Mouse (Mus musculus): ENCODE data around the gene Trappc10.

DNA sequence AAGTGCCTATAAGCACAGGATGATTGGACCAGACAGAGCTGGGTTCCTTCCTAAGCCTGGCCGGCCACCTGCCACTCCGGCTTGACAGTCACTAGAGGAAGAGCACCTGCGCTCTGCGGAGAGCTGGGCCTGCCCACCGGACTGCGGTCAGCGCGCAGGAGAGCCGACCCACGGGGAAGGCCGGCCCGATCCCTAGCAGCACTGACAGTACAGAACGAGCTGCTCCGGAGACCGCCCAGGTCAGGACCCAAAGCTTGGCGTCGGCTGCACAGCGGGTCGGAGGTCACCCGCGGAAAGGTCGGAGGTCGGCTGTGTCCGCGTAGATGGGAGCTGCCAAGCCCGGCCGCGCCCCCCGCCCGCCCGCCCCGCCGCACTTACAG lies 393 bp downstream of the Trappc10 start:
- no peak for TF ChIP-seq CTCF (IDR thresholded peaks at IDR 0.05; ENCODE audit: low read depth, low read length)
- no peak for TF ChIP-seq POLR2A (IDR thresholded peaks at IDR 0.05; ENCODE audit: insufficient read depth, low read length)
- TF ChIP-seq EP300 (IDR thresholded peaks at IDR 0.05; ENCODE audit: insufficient read depth, low read depth, low read length): no peak

Data from ES-Bruce4 (cell line).